ENCODE assay signal across 13 mouse cellular contexts in the genomic region with DNA sequence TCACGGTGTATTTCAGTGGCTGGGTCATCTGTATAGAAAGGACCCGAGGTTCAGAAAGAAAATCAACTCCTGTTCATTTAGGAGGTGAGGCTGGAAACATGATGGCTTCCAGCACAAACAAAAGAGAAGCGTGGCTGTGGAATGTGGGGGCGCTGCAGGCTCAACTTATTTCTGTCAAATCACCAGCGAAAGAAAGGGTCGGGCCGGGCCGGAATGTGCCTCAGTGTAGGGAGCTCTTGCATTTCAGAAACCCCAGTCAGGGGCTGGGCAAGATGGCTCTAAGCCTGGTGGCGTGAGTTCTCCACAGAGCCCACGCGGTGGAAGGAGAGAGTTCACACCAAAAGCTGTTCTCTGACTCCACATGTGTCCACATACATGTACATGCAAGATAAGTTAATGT. TPM values are rescaled to one million over a fixed set of nuclear protein-coding genes. Genes with fewer than 3 reads are reported as not detected.
DNase-seq lines count a peak whose midpoint lies in the region; ATAC-seq and TF ChIP-seq lines count a peak whose summit lies in the region.
"Had no signal": no experiment of that assay in that cellular context is flagged by ENCODE, and none has a peak within 500 bp of the region (broad histone marks: within the 10 kb centered on the region; RNA-seq: fewer than 3 reads in every experiment).

No protein-coding gene starts in this region.

- H3K4me3 ChIP-seq in kidney, embryonic 15.5 days (replicated peaks): no peak overlapping the region
- H3K4me3 ChIP-seq in forebrain, postnatal 0 days (ENCODE audit: low read depth, low read length): no peak overlapping the region
- H3K4me3 ChIP-seq in liver, embryonic 13.5 days (replicated peaks): no peak overlapping the region

- DNase-seq in kidney, postnatal 14 days: no peak
- peak; percentile 56 for DNase-seq in embryo, embryonic 10 days (ENCODE audit: low spot score)
- DNase-seq in forebrain, postnatal 0 days: no peak
- DNase-seq in liver, embryonic 13.5 days: no peak
- DNase-seq in urinary bladder, postnatal 25 days (ENCODE audit: low spot score): no peak
- no peak for DNase-seq in gastrocnemius, postnatal 25 days
- no peak for DNase-seq in layer of hippocampus, postnatal 10 days (ENCODE audit: low spot score in 2 of 2)
- DNase-seq: cerebellum, adult 9-10 months; heart, postnatal 10 days; layer of hippocampus, postnatal 36 days; right cerebral cortex, postnatal 14 days; thymus, postnatal 25 days had no signal

- 38% methylated on average over 11 of the region's 11 CpGs for WGBS in kidney, embryonic 15.5 days
- WGBS in forebrain, postnatal 0 days: 27% methylated on average over 11 of the region's 11 CpGs
- WGBS in liver, embryonic 13.5 days (ENCODE audit: insufficient replicate concordance): 49% methylated on average over 11 of the region's 11 CpGs

- no peaks in the 10 kb centered on the region for H3K27me3 ChIP-seq in kidney, embryonic 15.5 days
- no peaks in the 10 kb centered on the region for H3K27me3 ChIP-seq in forebrain, postnatal 0 days (ENCODE audit: insufficient read depth, low read length)
- H3K27me3 ChIP-seq in liver, embryonic 13.5 days: peaks cover 9% of the 10 kb centered on the region

- H3K36me3 ChIP-seq in kidney, embryonic 15.5 days: no peaks in the 10 kb centered on the region
- H3K36me3 ChIP-seq in forebrain, postnatal 0 days (ENCODE audit: insufficient read depth): no peaks in the 10 kb centered on the region; the same call in 1 of the 2 replicates
- H3K36me3 ChIP-seq in liver, embryonic 13.5 days: no peaks in the 10 kb centered on the region

- 0 out of 2 replicates have a peak, but pooled peaks have one; percentile 23 for TF ChIP-seq CTCF in forebrain, postnatal 0 days (IDR thresholded peaks at IDR 0.05; ENCODE audit: low read depth)

- H3K9ac ChIP-seq in kidney, embryonic 15.5 days: no peak overlapping the region
- no peak overlapping the region for H3K9ac ChIP-seq in forebrain, postnatal 0 days
- H3K9ac ChIP-seq in liver, embryonic 13.5 days: no peak overlapping the region

- H3K9me3 ChIP-seq in kidney, embryonic 15.5 days (replicated peaks): no peaks in the 10 kb centered on the region
- H3K9me3 ChIP-seq in forebrain, postnatal 0 days (ENCODE audit: low read length): no peaks in the 10 kb centered on the region
- no peaks in the 10 kb centered on the region for H3K9me3 ChIP-seq in liver, embryonic 13.5 days (replicated peaks)

- H3K27ac ChIP-seq in kidney, embryonic 15.5 days: peak overlapping the region; percentile 72
- H3K27ac ChIP-seq in forebrain, postnatal 0 days (ENCODE audit: low read depth, low read length): no peak overlapping the region
- H3K27ac ChIP-seq in liver, embryonic 13.5 days: peak overlapping the region; percentile 59; the same call in 1 of the 2 replicates

- H3K4me2 ChIP-seq in kidney, embryonic 15.5 days: peak overlapping the region; percentile 20; the same call in 1 of the 2 replicates
- no peak overlapping the region for H3K4me2 ChIP-seq in forebrain, postnatal 0 days (ENCODE audit: low read depth)
- H3K4me2 ChIP-seq in liver, embryonic 13.5 days: no peak overlapping the region

- no peak for ATAC-seq in kidney, embryonic 15.5 days (replicated peaks; ENCODE audit: low FRiP score)
- no peak for ATAC-seq in forebrain, postnatal 0 days
- no peak for ATAC-seq in liver, embryonic 13.5 days (ENCODE audit: low read depth)

- peaks cover 38% of the 10 kb centered on the region for H3K4me1 ChIP-seq in kidney, embryonic 15.5 days
- H3K4me1 ChIP-seq in forebrain, postnatal 0 days (ENCODE audit: insufficient read depth): no peaks in the 10 kb centered on the region
- peaks cover 19% of the 10 kb centered on the region; the same call in 1 of the 2 replicates for H3K4me1 ChIP-seq in liver, embryonic 13.5 days (replicated peaks)

RNA-seq across cellular contexts. Expression of gene Lima1, which starts 13.3 kb away (rescaled TPM):
- polyA plus RNA-seq in kidney, embryonic 15.5 days (2015; fragmentation: Nextera tagmentation; extraction: Ambion mirVana): 51.5 and 55.2 TPM in 2 replicates
- 9.7 and 12.5 TPM in 2 replicates for total RNA-seq in forebrain, postnatal 0 days (2014; rRNA removed)
- polyA plus RNA-seq in forebrain, postnatal 0 days (2015; fragmentation: Nextera tagmentation; extraction: Ambion mirVana): 8.5 and 11.8 TPM in 2 replicates
- polyA plus RNA-seq in liver, embryonic 13.5 days (2015; fragmentation: Nextera tagmentation; extraction: Ambion mirVana): 7.8 and 12.0 TPM in 2 replicates
- 10 to 100 TPM; 10.9 to 12.0 TPM for total RNA-seq in gastrocnemius, postnatal 25 days (2021)
- 10 to 100 TPM; 15.3 to 15.5 TPM for total RNA-seq in layer of hippocampus, postnatal 10 days (2021)
